In genomic region chr4:125990143-125990542, GRCm38 (mm10) we compare ENCODE assay signal across 8 mouse cellular contexts. TPM values are rescaled to one million over a fixed set of nuclear protein-coding genes. Genes with fewer than 3 reads are reported as not detected.
DNase-seq lines count a peak whose midpoint lies in the region; ATAC-seq and TF ChIP-seq lines count a peak whose summit lies in the region.
"Had no signal": no experiment of that assay in that cellular context is flagged by ENCODE, and none has a peak within 500 bp of the region (broad histone marks: within the 10 kb centered on the region; RNA-seq: fewer than 3 reads in every experiment).

No protein-coding gene starts in this region.

- 0 out of 2 replicates have a peak, but pooled peaks have one; percentile 52 for ATAC-seq in embryonic facial prominence, embryonic 11.5 days (replicated peaks; ENCODE audit: insufficient number of reproducible peaks, low FRiP score, low TSS enrichment, low read depth)

- no peak overlapping the region for H3K27ac ChIP-seq in MEL (ENCODE audit: control insufficient read depth, low read depth, low read length)
- no peak overlapping the region for H3K27ac ChIP-seq in embryonic facial prominence, embryonic 11.5 days (replicated peaks; ENCODE audit: low read depth, low read length)
- H3K27ac ChIP-seq in midbrain, embryonic 10.5 days (replicated peaks), result no peak overlapping the region

- TF ChIP-seq RAD21 in MEL (IDR thresholded peaks at IDR 0.05; ENCODE audit: low read depth, low read length), result peak; percentile 89

- no peak for TF ChIP-seq EP300 in MEL (IDR thresholded peaks at IDR 0.05; ENCODE audit: low read depth in 1 of 2, low read length in 2 of 2)

- 26% methylated on average over 7 of the region's 7 CpGs for WGBS in embryonic facial prominence, embryonic 11.5 days
- WGBS in midbrain, embryonic 10.5 days, result 13% methylated on average over 5 of the region's 7 CpGs

- peak; percentile 74 to 98 (median 88) for TF ChIP-seq CTCF in MEL (IDR thresholded peaks at IDR 0.05 in 2 of 3, conservative IDR thresholded peaks at IDR 0.05 in 1 of 3; ENCODE audit: control insufficient read depth in 1 of 3, insufficient read depth in 1 of 3, low read depth in 2 of 3, low read length in 3 of 3, poor library complexity in 1 of 3, severe bottlenecking in 1 of 3)

- no peaks in the 10 kb centered on the region for H3K9me3 ChIP-seq in MEL (replicated peaks; ENCODE audit: insufficient read depth, low read length)
- H3K9me3 ChIP-seq in embryonic facial prominence, embryonic 11.5 days (replicated peaks; ENCODE audit: control insufficient read depth, low read length), result no peaks in the 10 kb centered on the region
- no peaks in the 10 kb centered on the region for H3K9me3 ChIP-seq in midbrain, embryonic 10.5 days (replicated peaks)
- H3K9me3 ChIP-seq: megakaryocyte, embryonic 14.5 days had no signal

- H3K27me3 ChIP-seq in MEL (ENCODE audit: control insufficient read depth in 1 of 2, insufficient read depth in 2 of 2, low read length in 2 of 2), result no peaks in the 10 kb centered on the region
- H3K27me3 ChIP-seq in embryonic facial prominence, embryonic 11.5 days (ENCODE audit: control insufficient read depth, insufficient read depth, low read length), result no peaks in the 10 kb centered on the region
- peaks cover 7% of the 10 kb centered on the region; the same call in 1 of the 2 replicates for H3K27me3 ChIP-seq in midbrain, embryonic 10.5 days (ENCODE audit: low read depth, poor library complexity, severe bottlenecking)

- no peaks in the 10 kb centered on the region for H3K36me3 ChIP-seq in MEL (ENCODE audit: control insufficient read depth in 1 of 2, insufficient read depth in 2 of 2, low read length in 2 of 2)
- H3K36me3 ChIP-seq in embryonic facial prominence, embryonic 11.5 days (replicated peaks; ENCODE audit: control insufficient read depth, insufficient read depth, low read depth, low read length), result no peaks in the 10 kb centered on the region
- H3K36me3 ChIP-seq in midbrain, embryonic 10.5 days, result no peaks in the 10 kb centered on the region

- H3K4me3 ChIP-seq in MEL (ENCODE audit: control insufficient read depth in 1 of 2, insufficient read depth in 1 of 2, low read depth in 2 of 2, low read length in 2 of 2), result no peak overlapping the region
- no peak overlapping the region for H3K4me3 ChIP-seq in embryonic facial prominence, embryonic 11.5 days (ENCODE audit: low read depth, low read length)
- H3K4me3 ChIP-seq in midbrain, embryonic 10.5 days, result no peak overlapping the region
- H3K4me3 ChIP-seq: megakaryocyte, embryonic 14.5 days had no signal

- intact Hi-C loops in heart, postnatal 10 days (cut with DNase I), result no loop called here

- H3K4me2 ChIP-seq in embryonic facial prominence, embryonic 11.5 days (ENCODE audit: low read depth, low read length), result no peak overlapping the region

- H3K9ac ChIP-seq in MEL (ENCODE audit: control insufficient read depth, low read depth, low read length, poor library complexity, severe bottlenecking), result no peak overlapping the region
- no peak overlapping the region for H3K9ac ChIP-seq in embryonic facial prominence, embryonic 11.5 days (replicated peaks; ENCODE audit: low read length)

- no peaks in the 10 kb centered on the region for H3K79me2 ChIP-seq in MEL (ENCODE audit: control insufficient read depth, insufficient read depth, low read length, poor library complexity)

- DNase-seq in MEL (ENCODE audit: low read depth, low spot score), result peak; percentile 68
- DNase-seq in adrenal gland, postnatal 25 days, result peak; percentile 75
- DNase-seq in embryonic facial prominence, embryonic 11.5 days (ENCODE audit: low spot score), result peak; percentile 81
- peak; percentile 42 to 69 for DNase-seq in heart, postnatal 10 days
- peak; percentile 21 for DNase-seq in left cerebral cortex, adult 11 months (ENCODE audit: low spot score)
- DNase-seq in midbrain, embryonic 10.5 days (ENCODE audit: low spot score), result peak; percentile 82
- DNase-seq in right cerebral cortex, postnatal 4 days, result peak; percentile 90

- H3K4me1 ChIP-seq in MEL (ENCODE audit: control insufficient read depth in 1 of 2, insufficient read depth in 2 of 2, low read length in 2 of 2), result no peaks in the 10 kb centered on the region
- no peaks in the 10 kb centered on the region for H3K4me1 ChIP-seq in embryonic facial prominence, embryonic 11.5 days (ENCODE audit: control insufficient read depth, insufficient read depth, low read length)
- H3K4me1 ChIP-seq in midbrain, embryonic 10.5 days, result no peaks in the 10 kb centered on the region

- TF ChIP-seq POLR2A in MEL (IDR thresholded peaks at IDR 0.05; ENCODE audit: control insufficient read depth in 1 of 2, insufficient read depth in 1 of 2, low read depth in 1 of 2, low read length in 2 of 2, poor library complexity in 1 of 2), result no peak

TF ChIP-seq in MEL, 35 proteins besides CTCF, POLR2A, EP300 and RAD21:
- TF ChIP-seq JUND (IDR thresholded peaks at IDR 0.05; ENCODE audit: low read depth, low read length) (no peak), USF1 (IDR thresholded peaks at IDR 0.05; ENCODE audit: low read depth, low read length) (no peak), SMC3 (IDR thresholded peaks at IDR 0.05; ENCODE audit: low read depth, low read length) (peak; percentile 78), ZC3H11A (IDR thresholded peaks at IDR 0.05; ENCODE audit: low read depth, low read length) (peak; percentile 75)

RNA-seq across cellular contexts. Expression of gene Csf3r, which starts 34.2 kb away (rescaled TPM):
- total RNA-seq in MEL (2012; rRNA removed), result not detected in 2 replicates
- under 1 TPM in 1 of 2 experiments, not detected in 1; 0.06 TPM for polyA plus RNA-seq in MEL (2012; ENCODE audit: insufficient read depth in 1 of 2, insufficient read length in 2 of 2, low read depth in 1 of 2, low replicate concordance in 2 of 2, missing spikeins in 1 of 2)
- total RNA-seq in adrenal gland, postnatal 25 days (2021), result 0.88 and 1.5 TPM in 2 replicates
- polyA plus RNA-seq in embryonic facial prominence, embryonic 11.5 days (2014; fragmentation: Nextera tagmentation; extraction: Ambion mirVana), result 0.42 and 0.49 TPM in 2 replicates
- under 1 TPM; 0.47 to 0.77 TPM for total RNA-seq in heart, postnatal 10 days (2021)
- 0.48 and 0.75 TPM in 2 replicates for polyA plus RNA-seq in midbrain, embryonic 10.5 days (2016; fragmentation: Nextera tagmentation; extraction: Ambion mirVana)

RNA-seq across cellular contexts. Expression of gene Mrps15, which starts 56.6 kb away (rescaled TPM):
- total RNA-seq in MEL (2012; rRNA removed), result 91.5 and 92.9 TPM in 2 replicates
- 100 to 1,000 TPM in 1 of 2 experiments, not detected in 1; 157 TPM for polyA plus RNA-seq in MEL (2012; ENCODE audit: insufficient read depth in 1 of 2, insufficient read length in 2 of 2, low read depth in 1 of 2, low replicate concordance in 2 of 2, missing spikeins in 1 of 2)
- total RNA-seq in adrenal gland, postnatal 25 days (2021), result 74.4 and 98.0 TPM in 2 replicates
- 176 and 177 TPM in 2 replicates for polyA plus RNA-seq in embryonic facial prominence, embryonic 11.5 days (2014; fragmentation: Nextera tagmentation; extraction: Ambion mirVana)
- 10 to 100 TPM; 64.2 to 64.3 TPM for total RNA-seq in heart, postnatal 10 days (2021)
- 138 and 153 TPM in 2 replicates for polyA plus RNA-seq in midbrain, embryonic 10.5 days (2016; fragmentation: Nextera tagmentation; extraction: Ambion mirVana)

Comparison
In these comparisons a context has a peak if more than half of its experiments do, and no peak if none do; other contexts are left out.
1. DNase-seq: peak in every context shown above with its lines; median percentile 90 in right cerebral cortex, postnatal 4 days; 82 in midbrain, embryonic 10.5 days; 81 in embryonic facial prominence, embryonic 11.5 days; 75 in adrenal gland, postnatal 25 days; 68 in MEL; 56 in heart, postnatal 10 days; 21 in left cerebral cortex, adult 11 months.